Mouse (Mus musculus) bone marrow, adult 2 months (tissue): ENCODE data around the gene Ank2. TPM values are rescaled to one million over a fixed set of nuclear protein-coding genes. Genes with fewer than 3 reads are reported as not detected.

Experiments
- H3K27ac ChIP-seq: fragments of 200-500 bp; 2 replicates; pipeline ENCODE4 v1.5.1; 2012; ENCODE audit warnings: low read depth, mild to moderate bottlenecking, control low read depth, inconsistent platforms, low read length; ENCODE audit not compliant: control insufficient read depth, poor library complexity, insufficient read depth
- H3K4me1 ChIP-seq: fragments of 200-500 bp; 2 replicates; pipeline ENCODE4 v1.6.1; 2011; ENCODE audit warnings: low read length; ENCODE audit not compliant: control insufficient read depth, insufficient read depth
- H3K4me3 ChIP-seq: fragments of 200-500 bp; replicated peaks from 2 replicates; pipeline ENCODE3; 2011; ENCODE audit warnings: mild to moderate bottlenecking, low read depth, low read length, control low read depth; ENCODE audit not compliant: control insufficient read depth
- CTCF ChIP-seq: fragments of 200-500 bp; IDR thresholded peaks from 2 replicates; pipeline ENCODE4 v1.5.1; 2011; ENCODE audit warnings: low read length, control low read depth; ENCODE audit not compliant: control insufficient read depth, insufficient read depth
- POLR2A ChIP-seq: fragments of 200-500 bp; IDR thresholded peaks from 2 replicates; pipeline ENCODE4 v1.6.1; 2011; ENCODE audit warnings: low read depth, mild to moderate bottlenecking, control low read depth, low read length, borderline replicate concordance; ENCODE audit not compliant: control insufficient read depth
- WGBS: fragments of 180-500 bp; shearing (Covaris S2); methylation state at CpG from one replicate; pipeline ENCODE4 v1.1.7; 2018; 5-methylcytosine and 5-hydroxymethylcytosine counted together
- polyA plus RNA-seq: library from polyadenylated mRNA; stranded (reverse); fragments of >200 nt; gene quantifications from 2 replicates; pipeline ENCODE4 v1.2.4, GENCODE M21; 2011; ENCODE audit warnings: low replicate concordance; ENCODE audit not compliant: missing spikeins, insufficient read depth, insufficient read length

Gene Ank2
- polyA plus RNA-seq, 1 experiment = 5.5 TPM

- Histone ChIP-seq H3K4me3 (no peak overlapping the region), H3K27ac (no peak overlapping the region), H3K4me1 (no peaks in the 10 kb centered on the region)
- TF ChIP-seq POLR2A (no peak), CTCF (no peak)
- 57% methylated on average over 4 of the region's 4 CpGs for WGBS
Observed at GRCm38 (mm10) chr3:127013976-127014375, 485.2 kb downstream of the Ank2 start.

- no peak overlapping the region for H3K27ac ChIP-seq
- no peaks in the 10 kb centered on the region for H3K4me1 ChIP-seq
- H3K4me3 ChIP-seq = no peak overlapping the region
- TF ChIP-seq CTCF (peak; percentile 59), POLR2A (no peak)
- WGBS = 54% methylated on average over 8 of the region's 8 CpGs
Observed at GRCm38 (mm10) chr3:127012525-127012924, 486.6 kb downstream of the Ank2 start.

GRCm38 (mm10) chr3:127005898-127006673 is 493.1 kb downstream of the Ank2 start:
- no peak for TF ChIP-seq POLR2A
- no peak for TF ChIP-seq CTCF
- Histone ChIP-seq H3K4me1 (no peaks in the 10 kb centered on the region), H3K4me3 (no peak overlapping the region), H3K27ac (no peak overlapping the region)
- 73% methylated on average over 9 of the region's 9 CpGs for WGBS

GRCm38 (mm10) chr3:127004860-127005633 is 494.1 kb downstream of the Ank2 start:
- no peaks in the 10 kb centered on the region for H3K4me1 ChIP-seq
- no peak overlapping the region for H3K4me3 ChIP-seq
- WGBS = 67% methylated on average over 9 of the region's 9 CpGs
- H3K27ac ChIP-seq = no peak overlapping the region
- TF ChIP-seq CTCF = no peak
- no peak for TF ChIP-seq POLR2A

GRCm38 (mm10) chr3:127003946-127004345 is 495.2 kb downstream of the Ank2 start:
- no peak overlapping the region for H3K4me3 ChIP-seq
- no peaks in the 10 kb centered on the region for H3K4me1 ChIP-seq
- TF ChIP-seq CTCF (no peak), POLR2A (no peak)
- 85% methylated on average over 11 of the region's 11 CpGs for WGBS
- H3K27ac ChIP-seq = no peak overlapping the region

- Histone ChIP-seq H3K4me1 (no peaks in the 10 kb centered on the region), H3K4me3 (no peak overlapping the region), H3K27ac (no peak overlapping the region)
- 16% methylated on average over 8 of the region's 8 CpGs for WGBS
- TF ChIP-seq CTCF (no peak), POLR2A (no peak)
Observed at GRCm38 (mm10) chr3:126998742-126999112, 500.4 kb downstream of the Ank2 start.

- Histone ChIP-seq H3K4me3 (no peak overlapping the region), H3K27ac (no peak overlapping the region), H3K4me1 (no peaks in the 10 kb centered on the region)
- no peak for TF ChIP-seq POLR2A
- TF ChIP-seq CTCF = no peak
- 25% methylated on average over 12 of the region's 12 CpGs for WGBS
Observed at GRCm38 (mm10) chr3:126998008-126998741, 501.0 kb downstream of the Ank2 start.
